Mouse (Mus musculus) lung, embryonic 14.5 days (tissue): ENCODE results near the gene Gm9736. TPM values are rescaled to one million over a fixed set of nuclear protein-coding genes. Genes with fewer than 3 reads are reported as not detected.
"Not testable (repeated sequence)": the region's sequence is repeated elsewhere in the genome, so short reads cannot be mapped to it uniquely, and the experiment has no call there.

ENCODE experiments used
- ATAC-seq: fragments of 200-750 bp; cut with Nextera tagmentation; 2 replicates; pipeline ENCODE4 v1.8.0; 2017; ENCODE audit warnings: mild to moderate bottlenecking, moderate TSS enrichment, moderate library complexity; ENCODE audit not compliant: insufficient read depth
- DNase-seq: peaks from one replicate; pipeline ENCODE4 v3.0.0-alpha.2; 2015
- H3K27ac ChIP-seq: fragments of 300-500 bp; sonication (generic); 2 replicates; pipeline ENCODE4 v1.5.1; 2014; ENCODE audit warnings: low read depth, mild to moderate bottlenecking, moderate library complexity
- H3K27me3 ChIP-seq: fragments of 300-500 bp; sonication (generic); 2 replicates; pipeline ENCODE4 v1.6.1; 2014; ENCODE audit warnings: low read length, control low read depth; ENCODE audit not compliant: insufficient read depth
- H3K36me3 ChIP-seq: fragments of 300-500 bp; sonication (generic); 2 replicates; pipeline ENCODE4 v1.6.1; 2014; ENCODE audit warnings: control low read depth; ENCODE audit not compliant: insufficient read depth
- H3K4me1 ChIP-seq: fragments of 300-500 bp; sonication (generic); 2 replicates; pipeline ENCODE4 v1.6.1; 2014; ENCODE audit warnings: antibody characterized with exemption, control low read depth; ENCODE audit not compliant: insufficient read depth
- H3K4me2 ChIP-seq: fragments of 300-500 bp; sonication (generic); 2 replicates; pipeline ENCODE4 v1.6.1; 2014; ENCODE audit warnings: mild to moderate bottlenecking
- H3K4me3 ChIP-seq: fragments of 300-500 bp; sonication (generic); 2 replicates; pipeline ENCODE4 v1.5.1; 2014; ENCODE audit warnings: low read depth, low read length
- H3K9ac ChIP-seq: fragments of 300-500 bp; sonication (generic); 2 replicates; pipeline ENCODE4 v1.6.1; 2014
- H3K9me3 ChIP-seq: fragments of 300-500 bp; sonication (generic); 2 replicates; pipeline ENCODE4 v1.6.1; 2016; ENCODE audit warnings: low read depth, low read length, control low read depth
- CTCF ChIP-seq: IDR thresholded peaks from 2 replicates; pipeline ENCODE4 v1.5.1; 2016; ENCODE audit warnings: antibody characterized with exemption, low read depth
- WGBS: fragments of 180-500 bp; shearing (Covaris S2); extraction: QIAGEN DNeasy Blood & Tissue Kit; methylation state at CpG from one replicate; pipeline ENCODE4 v1.1.7; 2014; 5-methylcytosine and 5-hydroxymethylcytosine counted together
- polyA plus RNA-seq: library from polyadenylated mRNA; unstranded; fragments of >200 nt; fragmentation: Nextera tagmentation; extraction: Ambion mirVana; gene quantifications from 2 replicates; pipeline ENCODE4 v1.2.1, GENCODE M21; 2014

Gm9736 gene
- polyA plus RNA-seq, 1 experiment from 2014 or later: not detected

DNA sequence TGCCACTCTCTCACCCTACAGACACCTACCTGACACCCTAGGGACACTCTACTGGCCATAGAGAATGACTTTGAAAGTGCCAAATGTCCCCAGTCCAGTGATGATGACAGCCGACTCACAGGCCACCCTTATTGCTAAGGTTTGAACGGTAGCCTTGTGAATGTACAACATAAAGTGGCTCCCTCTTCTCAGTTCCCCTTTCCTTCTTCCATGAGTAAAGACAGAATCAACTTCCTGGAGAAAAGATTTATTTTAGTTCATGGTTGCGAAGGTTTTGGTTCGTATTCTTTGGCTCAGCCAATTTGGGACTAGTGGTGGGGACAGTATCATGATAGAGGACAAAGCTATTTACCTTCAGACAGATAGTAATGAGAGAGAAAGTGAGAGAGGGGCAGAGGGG, 12.2 kb downstream of the Gm9736 start:
- H3K9ac ChIP-seq: no peak overlapping the region
- ATAC-seq: no peak
- H3K27me3 ChIP-seq: no peaks in the 10 kb centered on the region
- no peak overlapping the region for H3K4me3 ChIP-seq
- H3K36me3 ChIP-seq: no peaks in the 10 kb centered on the region
- DNase-seq: no peak
- no peak for TF ChIP-seq CTCF
- H3K4me1 ChIP-seq: no peaks in the 10 kb centered on the region
- no peak overlapping the region for H3K4me2 ChIP-seq
- no peak overlapping the region for H3K27ac ChIP-seq
- 0 out of 2 replicates have a peak, but pooled peaks cover 5% of the 10 kb centered on the region for H3K9me3 ChIP-seq
- WGBS: 76% methylated on average over 4 of the region's 4 CpGs

DNA sequence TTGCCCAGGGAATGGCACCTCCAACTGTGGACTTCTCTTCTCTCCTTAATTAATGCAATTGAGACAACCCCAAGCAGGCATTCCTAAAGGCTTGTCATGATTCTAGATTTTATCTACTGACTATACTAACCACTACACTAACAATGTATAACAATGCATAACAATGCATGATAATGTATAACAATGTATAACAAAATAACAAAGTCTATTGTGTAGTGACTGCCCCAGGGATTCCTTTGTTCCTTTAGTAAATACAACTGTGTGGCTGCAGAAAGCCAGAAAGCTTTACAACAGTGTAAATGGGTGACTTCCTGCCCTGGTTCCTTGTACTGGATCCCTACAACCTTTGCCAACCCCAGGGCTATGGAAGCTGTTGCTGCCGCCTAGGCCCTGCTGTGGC, 15.2 kb downstream of the Gm9736 start:
- no peak overlapping the region for H3K4me3 ChIP-seq
- 87% methylated on average over 1 of the region's 1 CpGs for WGBS
- no peak overlapping the region for H3K4me2 ChIP-seq
- H3K9ac ChIP-seq: no peak overlapping the region
- H3K9me3 ChIP-seq: 0 out of 2 replicates have a peak, but pooled peaks cover 5% of the 10 kb centered on the region
- ATAC-seq (no peak), DNase-seq (no peak)
- H3K27me3 ChIP-seq: no peaks in the 10 kb centered on the region
- H3K27ac ChIP-seq: no peak overlapping the region
- H3K4me1 ChIP-seq: no peaks in the 10 kb centered on the region
- no peak for TF ChIP-seq CTCF
- no peaks in the 10 kb centered on the region for H3K36me3 ChIP-seq

DNA sequence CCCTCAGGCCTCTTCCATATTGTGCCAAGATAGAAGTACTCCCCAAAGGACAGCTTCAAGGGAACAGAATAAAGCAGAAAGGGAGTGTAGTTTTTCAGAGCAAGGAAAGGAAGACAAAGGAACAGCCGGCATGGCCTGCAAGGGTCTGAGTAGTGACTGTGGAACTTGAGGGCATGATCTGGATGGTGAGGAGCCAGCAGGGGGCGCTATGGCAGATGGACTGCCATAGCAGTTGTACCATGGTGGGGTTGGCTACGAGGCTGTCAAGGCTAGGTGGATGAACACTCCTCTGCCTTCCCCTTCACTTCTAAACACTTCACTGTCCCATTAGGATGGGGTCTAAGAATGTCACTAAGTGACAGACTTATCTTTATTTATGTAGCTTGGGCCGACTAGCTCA, 21.9 kb downstream of the Gm9736 start:
- H3K9me3 ChIP-seq: no peaks in the 10 kb centered on the region
- H3K4me2 ChIP-seq: no peak overlapping the region
- TF ChIP-seq CTCF: peak; percentile 48
- no peak overlapping the region for H3K4me3 ChIP-seq
- H3K36me3 ChIP-seq: no peaks in the 10 kb centered on the region
- no peak for ATAC-seq
- WGBS: 46% methylated on average over 4 of the region's 4 CpGs
- H3K27me3 ChIP-seq: no peaks in the 10 kb centered on the region
- DNase-seq: peak; percentile 17
- H3K4me1 ChIP-seq: no peaks in the 10 kb centered on the region
- H3K9ac ChIP-seq: no peak overlapping the region
- no peak overlapping the region for H3K27ac ChIP-seq

DNA sequence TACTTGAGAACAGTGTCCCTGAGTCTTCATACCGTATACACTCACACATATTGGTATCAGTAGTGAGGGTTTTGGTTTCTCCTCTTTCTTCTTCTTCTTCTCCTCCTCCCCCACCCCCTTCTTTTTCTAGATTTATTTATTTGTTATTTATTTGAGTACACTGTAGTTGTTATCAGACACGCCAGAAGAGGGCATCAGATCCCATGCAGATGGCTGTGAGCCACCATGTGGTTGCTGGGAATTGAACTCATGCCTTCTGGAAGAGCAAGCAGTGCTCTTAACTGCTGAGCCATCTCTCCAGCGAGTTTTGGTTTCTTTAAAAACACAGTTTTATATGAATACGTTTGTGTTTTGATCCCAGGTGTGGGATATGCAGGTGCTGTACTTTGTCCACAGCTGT, 22.9 kb downstream of the Gm9736 start:
- Histone ChIP-seq H3K9me3 (no peaks in the 10 kb centered on the region), H3K4me1 (no peaks in the 10 kb centered on the region), H3K27ac (no peak overlapping the region), H3K4me2 (no peak overlapping the region), H3K27me3 (no peaks in the 10 kb centered on the region), H3K9ac (no peak overlapping the region), H3K36me3 (no peaks in the 10 kb centered on the region), H3K4me3 (no peak overlapping the region)
- DNase-seq (peak; percentile 2), ATAC-seq (no peak)
- WGBS: 57% methylated on average over 4 of the region's 4 CpGs
- TF ChIP-seq CTCF: no peak

- H3K27ac ChIP-seq: no peak within 1 kb of the TSS
- H3K4me3 ChIP-seq: no peak within 1 kb of the TSS
- DNase-seq (no peak), ATAC-seq (no peak)
- no peaks in the 10 kb centered on the region for H3K27me3 ChIP-seq
- no peak within 1 kb of the TSS for H3K9ac ChIP-seq
- 21% methylated on average over 3 of the region's 3 CpGs for WGBS
- no peaks in the 10 kb centered on the region for H3K36me3 ChIP-seq
- TF ChIP-seq CTCF: no peak
- no peaks in the 10 kb centered on the region for H3K4me1 ChIP-seq
- no peak within 1 kb of the TSS for H3K4me2 ChIP-seq
- H3K9me3 ChIP-seq: no peaks in the 10 kb centered on the region
Observed at GRCm38 (mm10) chr10:77726186-77726585, 25.0 kb downstream of the Gm9736 start, which contains the start of gene Gm10100. TSS of gene Gm10100 (plus strand) at chr10:77726486.

GRCm38 (mm10) chr10:77724855-77725254, 26.3 kb downstream of the Gm9736 start:
- ATAC-seq: no peak
- 73% methylated on average over 8 of the region's 8 CpGs for WGBS
- Histone ChIP-seq H3K4me1 (no peaks in the 10 kb centered on the region), H3K9ac (no peak overlapping the region), H3K36me3 (no peaks in the 10 kb centered on the region), H3K27me3 (no peaks in the 10 kb centered on the region), H3K9me3 (peaks cover 4% of the 10 kb centered on the region), H3K27ac (no peak overlapping the region), H3K4me3 (no peak overlapping the region), H3K4me2 (no peak overlapping the region)
- no peak for DNase-seq
- 0 out of 2 replicates have a peak, but pooled peaks have one; percentile 2 for TF ChIP-seq CTCF

DNA sequence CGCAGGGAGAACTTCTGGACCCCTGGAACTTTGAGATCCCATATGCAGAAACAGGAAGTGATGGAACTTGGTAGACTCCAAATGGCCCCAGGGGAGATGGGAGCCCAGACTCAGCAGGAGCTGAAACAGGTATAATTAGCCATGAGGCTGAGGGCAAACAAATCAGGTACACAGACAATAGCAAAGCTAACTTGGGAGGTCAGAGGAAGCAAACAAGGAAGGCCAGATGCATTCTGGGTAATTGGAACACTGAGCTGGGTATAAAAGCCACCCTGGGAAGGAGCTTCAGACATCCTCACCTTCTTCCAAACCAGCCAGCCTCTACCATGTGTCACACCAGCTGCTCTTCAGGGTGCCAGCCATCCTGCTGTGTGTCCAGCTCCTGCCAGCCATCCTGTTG, 30.9 kb downstream of the Gm9736 start, which contains the start of gene Krtap12-1:
Gene Krtap12-1, plus strand, starts transcription at position 301 of the 400 bp plus-strand sequence.
- H3K9ac ChIP-seq, H3K4me1 ChIP-seq, H3K27me3 ChIP-seq, H3K4me3 ChIP-seq, DNase-seq, H3K27ac ChIP-seq, ATAC-seq, H3K4me2 ChIP-seq, H3K36me3 ChIP-seq, H3K9me3 ChIP-seq: not testable (repeated sequence)
- 87% methylated on average over 1 of the region's 1 CpGs for WGBS

DNA sequence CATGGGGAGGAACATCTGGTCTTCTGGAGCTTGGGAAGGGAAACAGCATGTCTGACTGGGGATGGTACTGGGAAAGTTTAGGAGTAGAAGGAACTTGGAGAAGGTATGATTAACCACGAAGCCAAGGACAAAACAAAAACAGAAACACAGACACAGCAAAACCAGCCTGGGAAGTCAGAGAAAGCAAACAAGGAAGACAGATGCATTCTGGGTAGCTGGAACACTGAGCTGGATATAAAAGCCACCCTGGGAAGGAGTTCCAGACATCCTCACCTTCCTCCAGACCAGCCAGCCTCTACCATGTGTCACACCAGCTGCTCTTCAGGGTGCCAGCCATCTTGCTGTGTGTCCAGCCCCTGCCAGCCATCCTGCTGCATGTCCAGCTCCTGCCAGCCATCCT, 35.6 kb downstream of the Gm9736 start, which contains the start of gene Gm10142:
Gene Gm10142, plus strand, starts transcription at position 301 of the 400 bp plus-strand sequence.
- TF ChIP-seq CTCF: no peak

More for the DNA sequence above, 35.6 kb downstream of the Gm9736 start, which contains the start of gene Gm10142:
- no peak within 1 kb of the TSS for H3K4me2 ChIP-seq
- no peaks in the 10 kb centered on the region for H3K27me3 ChIP-seq
- H3K36me3 ChIP-seq: no peaks in the 10 kb centered on the region
- no peaks in the 10 kb centered on the region for H3K4me1 ChIP-seq
- no peak within 1 kb of the TSS for H3K9ac ChIP-seq
- peaks cover 4% of the 10 kb centered on the region for H3K9me3 ChIP-seq
- 80% methylated on average over 1 of the region's 1 CpGs for WGBS
- H3K27ac ChIP-seq: no peak within 1 kb of the TSS
- ATAC-seq: no peak
- H3K4me3 ChIP-seq: no peak within 1 kb of the TSS
- no peak for DNase-seq
